Mouse (Mus musculus): ENCODE data around the gene Ift22. TPM values are rescaled to one million over a fixed set of nuclear protein-coding genes. Genes with fewer than 3 reads are reported as not detected.

The Ift22 gene
- polyA plus RNA-seq, 1 experiment from 2014 or later, result 67.4 TPM

DNA sequence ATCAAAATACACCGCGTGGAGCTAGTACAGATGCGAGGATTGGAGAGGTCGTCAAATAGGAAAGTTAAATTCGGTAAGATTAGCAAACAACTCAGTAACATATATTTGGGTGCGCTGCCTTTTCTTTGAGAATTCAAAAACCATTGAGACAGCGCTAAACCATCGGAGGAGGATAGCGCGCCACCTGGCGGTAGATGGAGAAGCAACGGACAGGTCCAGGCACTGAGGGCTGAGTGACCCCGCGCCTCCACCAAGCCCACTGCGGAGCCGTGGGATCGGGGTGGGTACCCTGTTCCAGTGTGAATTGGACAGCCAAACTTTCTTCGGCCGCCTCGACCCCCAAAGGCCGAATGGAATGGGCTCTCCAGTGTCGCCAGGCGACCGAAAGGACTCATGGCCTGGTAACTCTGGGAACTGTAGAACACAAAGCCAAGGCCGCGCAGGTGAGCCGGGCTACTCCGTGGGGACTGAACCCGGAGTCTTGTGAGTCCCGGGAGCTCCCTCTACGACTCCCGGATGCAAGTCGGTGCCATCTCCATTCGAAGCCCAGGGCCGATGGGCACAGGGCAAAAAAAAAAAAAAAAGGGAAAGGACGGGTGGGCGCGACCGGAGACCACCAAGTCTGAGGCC, 26.5 kb upstream of the Ift22 start:
- Histone ChIP-seq H3K4me3 (peak overlapping the region; percentile 89), H3K27ac (peak overlapping the region; percentile 94), H3K9me3 (no peaks in the 10 kb centered on the region), H3K9ac (peak overlapping the region; percentile 95), H3K36me3 (peaks cover 29% of the 10 kb centered on the region), H3K27me3 (no peaks in the 10 kb centered on the region; the same call in 1 of the 2 replicates), H3K4me1 (peaks cover 40% of the 10 kb centered on the region), H3K4me2 (peak overlapping the region; percentile 72)
- 0 out of 2 replicates have a peak, but pooled peaks have one; percentile 16 for ATAC-seq (ENCODE audit: insufficient number of reproducible peaks, insufficient read depth, low FRiP score, low TSS enrichment, low read depth)
- 2% methylated on average over 37 of the region's 39 CpGs for WGBS

DNA sequence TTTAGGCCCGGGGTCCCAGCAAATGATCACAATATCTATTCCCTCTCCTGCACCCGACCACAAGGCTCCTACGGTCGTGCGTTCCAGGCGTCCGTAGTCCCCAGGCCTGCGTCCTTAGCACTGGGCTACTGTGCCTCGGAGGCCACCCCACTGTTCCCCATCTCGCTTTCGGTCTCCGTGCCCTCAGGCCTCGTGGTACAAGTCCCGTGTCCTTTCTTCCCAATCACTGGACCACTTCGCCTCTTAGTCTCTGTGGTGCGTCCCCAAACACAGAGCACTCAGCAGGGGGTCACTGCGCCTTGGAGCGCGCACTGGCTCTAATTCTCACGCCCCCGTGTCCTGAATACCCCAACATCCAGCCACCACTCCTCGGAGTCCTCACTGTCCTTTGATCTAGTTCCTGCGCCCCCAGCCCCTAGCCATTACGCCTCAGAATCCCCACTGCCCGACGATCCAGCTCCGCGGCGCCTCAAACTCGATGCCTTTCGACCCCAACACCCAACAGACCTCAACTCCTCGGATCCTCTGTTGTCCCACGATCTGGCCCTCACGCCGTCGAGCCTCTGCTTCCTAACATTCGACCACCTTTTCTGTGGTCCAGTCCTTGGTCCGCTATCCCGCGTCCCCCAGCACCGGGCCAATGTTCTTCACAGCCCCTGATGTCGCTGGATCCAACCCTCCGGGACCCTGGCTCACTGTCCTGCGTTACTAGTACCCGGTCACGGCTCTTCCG, 25.7 kb upstream of the Ift22 start:
- peak overlapping the region; percentile 89 for H3K4me3 ChIP-seq
- H3K9ac ChIP-seq, result peak overlapping the region; percentile 95
- ATAC-seq (ENCODE audit: insufficient number of reproducible peaks, insufficient read depth, low FRiP score, low TSS enrichment, low read depth), result no peak
- H3K27me3 ChIP-seq, result no peaks in the 10 kb centered on the region; the same call in 1 of the 2 replicates
- peak overlapping the region; percentile 72 for H3K4me2 ChIP-seq
- H3K4me1 ChIP-seq, result peaks cover 47% of the 10 kb centered on the region
- H3K27ac ChIP-seq, result peak overlapping the region; percentile 94
- H3K9me3 ChIP-seq, result no peaks in the 10 kb centered on the region
- under 1% methylated on average over 47 of the region's 47 CpGs for WGBS
- peaks cover 22% of the 10 kb centered on the region for H3K36me3 ChIP-seq

DNA sequence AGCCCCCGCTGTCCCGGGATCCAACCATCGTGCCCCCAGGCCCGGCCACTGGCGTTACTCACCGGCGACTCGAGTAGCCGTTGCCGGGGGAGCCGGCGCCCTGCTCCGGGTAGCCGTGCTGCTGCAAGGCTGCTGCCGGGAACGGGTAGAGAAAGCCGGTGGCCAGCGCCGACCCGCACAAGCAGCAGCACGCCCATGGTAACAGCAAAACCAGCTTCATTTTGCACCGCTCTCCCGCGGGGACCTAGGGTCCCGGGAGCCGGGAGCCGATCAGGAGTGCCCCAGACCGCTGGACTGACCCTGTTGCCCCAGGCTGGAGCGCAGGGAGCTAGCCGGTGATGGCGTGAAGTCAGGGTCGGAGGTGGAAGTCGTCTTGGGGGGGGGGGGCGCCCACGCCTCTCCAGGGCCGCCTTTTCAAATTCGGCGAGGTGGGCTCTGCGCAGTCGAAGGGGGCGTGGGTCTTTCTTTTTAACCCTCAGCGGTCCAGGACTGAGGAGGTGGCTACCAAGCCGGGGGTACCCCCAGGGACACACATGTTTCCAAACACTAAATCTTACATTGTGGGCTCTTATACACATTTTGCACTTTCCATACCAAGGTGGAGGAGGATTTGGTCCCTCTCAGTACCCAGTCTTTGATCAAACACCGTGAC, 25.0 kb upstream of the Ift22 start, which contains the start of gene Col26a1:
Gene Col26a1 (minus strand): TSS at position 422 of the 652 bp plus-strand sequence.
- Histone ChIP-seq H3K27me3 (no peaks in the 10 kb centered on the region; the same call in 1 of the 2 replicates), H3K4me3 (peak within 1 kb of the TSS; percentile 89), H3K9ac (peak within 1 kb of the TSS; percentile 95), H3K36me3 (peaks cover 17% of the 10 kb centered on the region; the same call in 1 of the 2 replicates), H3K9me3 (no peaks in the 10 kb centered on the region), H3K4me1 (peaks cover 54% of the 10 kb centered on the region), H3K27ac (peak within 1 kb of the TSS; percentile 94), H3K4me2 (peak within 1 kb of the TSS; percentile 72)
- ATAC-seq (ENCODE audit: insufficient number of reproducible peaks, insufficient read depth, low FRiP score, low TSS enrichment, low read depth), result peak; percentile 48; the same call in 1 of the 2 replicates
- 1% methylated on average over 44 of the region's 44 CpGs for WGBS

DNA sequence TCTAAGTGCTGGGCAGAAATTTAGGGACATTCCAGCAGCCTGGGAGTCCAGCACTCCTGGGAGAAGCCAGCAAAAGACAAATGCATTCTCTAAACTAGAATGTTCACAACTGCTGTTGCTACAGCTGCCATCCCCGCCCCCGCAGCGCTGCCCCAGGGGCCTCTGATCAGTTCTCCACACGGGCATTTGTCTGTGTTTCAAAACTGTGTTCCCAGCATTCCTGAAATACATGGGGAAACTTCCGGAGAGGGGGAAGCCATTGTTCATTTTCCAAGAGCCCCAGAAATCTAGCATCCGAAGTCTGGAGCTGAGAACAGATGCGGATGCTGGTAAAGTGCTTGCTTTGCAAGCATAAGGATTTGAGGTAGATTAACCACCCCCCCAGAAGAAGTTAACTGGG, 21.0 kb upstream of the Ift22 start:
- Histone ChIP-seq H3K27ac (peak overlapping the region; percentile 78), H3K4me2 (peak overlapping the region; percentile 24; the same call in 1 of the 2 replicates), H3K27me3 (no peaks in the 10 kb centered on the region; the same call in 1 of the 2 replicates), H3K4me3 (no peak overlapping the region), H3K9me3 (no peaks in the 10 kb centered on the region), H3K36me3 (no peaks in the 10 kb centered on the region), H3K4me1 (peaks cover 38% of the 10 kb centered on the region), H3K9ac (0 out of 2 replicates have a peak overlapping the region, but pooled peaks have one; percentile 40)
- ATAC-seq (ENCODE audit: insufficient number of reproducible peaks, insufficient read depth, low FRiP score, low TSS enrichment, low read depth), result no peak
- 15% methylated on average over 7 of the region's 7 CpGs for WGBS

DNA sequence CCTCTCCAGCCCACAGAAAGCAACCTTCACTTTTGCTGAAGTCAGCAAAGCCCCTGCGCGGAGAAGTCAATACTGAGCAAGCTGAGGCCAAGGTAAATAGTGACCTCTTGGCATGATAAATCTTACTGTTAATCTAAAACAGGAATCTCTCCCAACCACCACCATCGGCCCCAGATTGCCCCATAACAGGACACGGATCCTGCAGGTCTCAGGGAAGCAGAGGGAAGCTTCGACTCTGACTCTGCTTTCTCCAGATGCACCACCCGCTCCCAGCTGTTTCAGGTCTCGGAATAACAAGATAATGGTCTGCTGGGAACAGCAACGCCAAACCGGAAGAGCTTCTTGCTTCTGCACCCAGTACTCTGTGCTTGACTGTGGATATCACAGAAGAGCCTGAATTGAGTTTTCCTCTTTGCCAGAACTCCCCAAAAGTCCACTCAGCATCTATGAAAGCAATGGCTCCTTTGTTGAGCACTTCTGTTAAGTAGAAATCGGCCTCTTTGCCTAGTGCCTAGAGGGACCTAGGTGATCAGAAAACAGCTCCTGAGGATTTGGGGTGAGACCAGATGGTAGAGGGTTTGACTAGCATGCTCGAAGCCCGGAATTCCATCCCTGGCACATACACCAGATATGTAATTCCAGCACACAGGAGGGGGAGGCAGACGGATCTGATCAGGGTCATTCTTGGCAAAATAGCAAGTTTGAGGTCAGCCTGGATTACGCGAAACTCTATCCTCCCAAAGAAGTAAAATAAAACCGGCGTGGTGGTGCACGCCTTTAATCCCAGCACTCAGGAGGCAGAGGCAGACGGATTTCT, 19.2 kb upstream of the Ift22 start:
- peaks cover 29% of the 10 kb centered on the region for H3K4me1 ChIP-seq
- H3K4me2 ChIP-seq, result peak overlapping the region; percentile 24; the same call in 1 of the 2 replicates
- H3K36me3 ChIP-seq, result no peaks in the 10 kb centered on the region
- H3K27ac ChIP-seq, result peak overlapping the region; percentile 69
- WGBS, result 37% methylated on average over 19 of the region's 19 CpGs
- ATAC-seq (ENCODE audit: insufficient number of reproducible peaks, insufficient read depth, low FRiP score, low TSS enrichment, low read depth), result no peak
- no peak overlapping the region for H3K4me3 ChIP-seq
- no peaks in the 10 kb centered on the region for H3K27me3 ChIP-seq
- H3K9me3 ChIP-seq, result no peaks in the 10 kb centered on the region
- H3K9ac ChIP-seq, result no peak overlapping the region

DNA sequence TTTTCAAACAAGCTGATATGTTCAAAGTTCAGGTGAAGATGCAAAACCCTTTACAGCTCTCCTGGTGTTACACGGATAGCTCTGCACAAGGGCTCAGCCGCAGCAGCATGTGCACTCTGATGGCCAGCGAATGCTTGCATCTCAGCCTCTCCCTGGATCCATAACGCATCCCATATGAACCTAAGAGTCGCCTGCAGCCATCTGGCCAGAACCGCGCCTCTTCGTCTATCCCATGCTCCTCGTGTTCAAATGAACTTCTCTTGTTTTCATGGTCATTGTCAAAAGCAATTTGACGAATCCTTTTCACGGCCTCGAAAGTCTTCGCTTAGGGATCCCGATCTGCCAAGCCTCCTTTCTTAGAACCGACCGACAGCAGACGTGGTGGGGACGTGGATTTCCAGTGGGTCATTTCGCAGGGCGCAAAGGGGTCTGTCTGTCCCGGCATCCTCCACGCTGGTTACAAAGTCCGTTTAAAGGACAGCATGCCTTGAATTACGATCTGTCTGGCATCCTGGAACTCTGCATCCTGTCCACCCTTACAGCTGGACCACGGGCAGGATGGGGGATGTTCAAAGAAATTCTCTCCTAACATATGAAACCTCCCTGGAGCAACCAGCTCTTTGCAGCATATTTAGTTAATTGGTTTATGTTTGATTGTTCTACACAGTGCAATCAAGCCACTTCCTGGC, 13.0 kb upstream of the Ift22 start:
- Histone ChIP-seq H3K27ac (peak overlapping the region; percentile 90), H3K27me3 (no peaks in the 10 kb centered on the region), H3K36me3 (no peaks in the 10 kb centered on the region), H3K9ac (peak overlapping the region; percentile 61; the same call in 1 of the 2 replicates), H3K4me1 (peaks cover 25% of the 10 kb centered on the region), H3K4me2 (peak overlapping the region; percentile 53), H3K4me3 (peak overlapping the region; percentile 14; the same call in 1 of the 2 replicates), H3K9me3 (no peaks in the 10 kb centered on the region)
- no peak for ATAC-seq (ENCODE audit: insufficient number of reproducible peaks, insufficient read depth, low FRiP score, low TSS enrichment, low read depth)
- WGBS, result 23% methylated on average over 25 of the region's 25 CpGs

DNA sequence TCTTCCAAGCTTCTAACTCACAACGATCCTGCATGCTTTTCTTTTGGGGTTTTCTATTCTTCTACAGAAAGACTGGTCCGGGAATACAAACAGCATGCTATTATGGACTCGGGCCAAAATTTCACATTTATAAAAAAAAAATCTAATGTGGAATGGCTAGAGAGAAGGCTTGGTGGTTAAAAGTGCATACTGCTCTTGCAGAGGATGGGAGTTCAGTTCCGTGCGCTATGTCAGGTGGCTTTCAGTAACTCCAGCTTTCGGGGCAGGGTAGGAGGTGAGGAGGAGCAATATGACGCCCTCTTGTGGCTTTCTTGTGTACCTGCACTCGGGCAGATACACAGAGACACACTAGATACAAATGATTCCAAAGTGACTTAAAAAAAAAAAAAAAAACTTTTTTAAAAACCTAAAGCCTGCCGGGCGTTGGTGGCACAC, 12.4 kb upstream of the Ift22 start:
- Histone ChIP-seq H3K4me2 (peak overlapping the region; percentile 53), H3K27me3 (no peaks in the 10 kb centered on the region), H3K4me1 (peaks cover 30% of the 10 kb centered on the region), H3K27ac (peak overlapping the region; percentile 90), H3K36me3 (no peaks in the 10 kb centered on the region), H3K9ac (no peak overlapping the region), H3K4me3 (0 out of 2 replicates have a peak overlapping the region, but pooled peaks have one; percentile 14), H3K9me3 (no peaks in the 10 kb centered on the region)
- ATAC-seq (ENCODE audit: insufficient number of reproducible peaks, insufficient read depth, low FRiP score, low TSS enrichment, low read depth), result peak; percentile 43; the same call in 1 of the 2 replicates
- 36% methylated on average over 10 of the region's 10 CpGs for WGBS

DNA sequence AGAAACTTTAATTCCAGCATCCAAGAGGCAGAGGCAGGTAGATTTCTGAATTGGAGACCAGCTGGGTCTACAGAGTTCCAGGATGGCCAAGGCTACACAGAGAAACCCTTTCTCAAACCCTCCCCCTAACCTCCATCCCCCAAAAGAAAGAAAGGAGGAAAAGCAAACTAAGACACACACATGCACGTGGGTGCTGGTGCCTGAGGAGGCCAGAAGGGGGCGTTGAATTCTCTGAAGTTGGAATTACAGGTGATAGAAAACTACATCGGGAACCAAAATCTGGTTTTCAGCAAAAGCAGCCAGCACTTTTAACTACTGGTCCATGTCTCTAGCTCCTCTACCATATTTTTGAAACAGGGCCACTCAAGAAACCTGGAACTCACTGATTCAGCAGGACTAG, 3.3 kb upstream of the Ift22 start:
- WGBS, result 57% methylated on average over 3 of the region's 3 CpGs
- no peak overlapping the region for H3K4me3 ChIP-seq
- no peak for ATAC-seq (ENCODE audit: insufficient number of reproducible peaks, insufficient read depth, low FRiP score, low TSS enrichment, low read depth)
- H3K27me3 ChIP-seq, result no peaks in the 10 kb centered on the region
- H3K4me2 ChIP-seq, result no peak overlapping the region
- no peak overlapping the region for H3K27ac ChIP-seq
- peaks cover 22% of the 10 kb centered on the region for H3K4me1 ChIP-seq
- no peaks in the 10 kb centered on the region for H3K36me3 ChIP-seq
- H3K9ac ChIP-seq, result no peak overlapping the region
- H3K9me3 ChIP-seq, result no peaks in the 10 kb centered on the region

DNA sequence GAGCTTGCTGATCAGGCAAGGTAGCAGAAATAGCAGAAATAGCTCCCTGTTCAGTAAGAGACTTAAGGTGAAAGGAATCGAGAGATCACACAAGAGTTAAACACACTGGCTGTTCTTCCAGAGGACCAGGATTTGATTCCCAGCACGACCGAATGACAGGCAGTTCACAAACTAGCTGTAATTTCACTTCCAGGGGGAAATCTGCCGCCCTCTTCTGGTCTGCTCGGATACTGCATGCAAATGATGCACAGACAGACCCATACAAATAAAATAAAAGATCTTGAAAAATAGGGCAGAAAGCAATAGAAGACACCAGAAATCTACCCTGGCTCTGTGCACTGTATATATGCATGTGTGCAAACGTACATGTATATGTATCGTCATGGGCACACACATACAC, 2.3 kb upstream of the Ift22 start:
- H3K4me2 ChIP-seq, result no peak overlapping the region
- no peak for ATAC-seq (ENCODE audit: insufficient number of reproducible peaks, insufficient read depth, low FRiP score, low TSS enrichment, low read depth)
- H3K36me3 ChIP-seq, result no peaks in the 10 kb centered on the region
- H3K4me1 ChIP-seq, result peaks cover 13% of the 10 kb centered on the region
- H3K27ac ChIP-seq, result no peak overlapping the region
- WGBS, result 50% methylated on average over 7 of the region's 7 CpGs
- no peaks in the 10 kb centered on the region for H3K9me3 ChIP-seq
- no peaks in the 10 kb centered on the region for H3K27me3 ChIP-seq
- no peak overlapping the region for H3K4me3 ChIP-seq
- no peak overlapping the region for H3K9ac ChIP-seq

DNA sequence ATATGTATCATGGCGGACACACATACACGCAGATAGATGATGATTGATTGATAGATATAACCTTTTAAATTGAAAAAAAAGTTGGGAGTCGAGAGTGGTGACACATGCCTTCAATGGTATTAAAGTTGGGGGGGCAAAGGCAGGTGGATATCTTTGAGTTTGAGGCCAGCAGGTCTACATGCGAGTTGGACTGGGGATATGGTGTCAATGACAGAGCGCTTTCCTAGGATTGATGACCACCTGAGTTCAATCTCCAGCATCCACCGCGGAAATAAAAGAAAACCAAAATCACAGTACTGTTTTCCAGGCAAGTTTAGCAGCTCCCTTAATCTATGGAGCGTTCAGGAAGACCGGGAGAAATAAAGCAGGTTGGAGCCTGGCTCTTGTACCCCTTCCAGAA, 363 bp upstream of the Ift22 start:
- Histone ChIP-seq H3K4me1 (peaks cover 10% of the 10 kb centered on the region), H3K4me3 (peak overlapping the region; percentile 67), H3K27me3 (no peaks in the 10 kb centered on the region), H3K4me2 (peak overlapping the region; percentile 76), H3K9ac (peak overlapping the region; percentile 80; the same call in 1 of the 2 replicates), H3K27ac (no peak overlapping the region), H3K36me3 (peaks cover 19% of the 10 kb centered on the region), H3K9me3 (no peaks in the 10 kb centered on the region)
- no peak for ATAC-seq (ENCODE audit: insufficient number of reproducible peaks, insufficient read depth, low FRiP score, low TSS enrichment, low read depth)
- WGBS, result 44% methylated on average over 9 of the region's 9 CpGs
